8 mouse cellular contexts compared by ENCODE assay signal in genomic region chr15:99296213-99296612, GRCm38 (mm10). TPM values are rescaled to one million over a fixed set of nuclear protein-coding genes. Genes with fewer than 3 reads are reported as not detected.
DNase-seq lines count a peak whose midpoint lies in the region; ATAC-seq and TF ChIP-seq lines count a peak whose summit lies in the region.

No protein-coding gene starts in this region.

- no peaks in the 10 kb centered on the region for H3K27me3 ChIP-seq in lung, embryonic 16.5 days (ENCODE audit: control insufficient read depth, insufficient read depth, low read depth, low read length)
- H3K27me3 ChIP-seq in intestine, postnatal 0 days (replicated peaks; ENCODE audit: control insufficient read depth, insufficient read depth, low read length), result no peaks in the 10 kb centered on the region
- H3K27me3 ChIP-seq in stomach, embryonic 14.5 days (ENCODE audit: control insufficient read depth, insufficient read depth, low read length), result no peaks in the 10 kb centered on the region

- H3K4me2 ChIP-seq in lung, embryonic 16.5 days (ENCODE audit: low read depth, low read length), result peak overlapping the region; percentile 62
- H3K4me2 ChIP-seq in intestine, postnatal 0 days (replicated peaks; ENCODE audit: low read depth), result 0 out of 2 replicates have a peak overlapping the region, but pooled peaks have one; percentile 85
- peak overlapping the region; percentile 68 for H3K4me2 ChIP-seq in stomach, embryonic 14.5 days (replicated peaks; ENCODE audit: low read depth, low read length)

- DNase-seq in CD4-positive, CD25-positive, alpha-beta regulatory T cell, adult 2 months (ENCODE audit: low read depth, low spot score), result peak; percentile 47
- DNase-seq in lung, postnatal 4 days, result no peak
- DNase-seq in layer of hippocampus, postnatal 14 days (ENCODE audit: low spot score in 2 of 2), result no peak
- no peak for DNase-seq in urinary bladder, postnatal 10 days (ENCODE audit: low spot score)

- no peak overlapping the region; the same call in 1 of the 2 replicates for H3K4me3 ChIP-seq in lung, embryonic 16.5 days (ENCODE audit: low read length)
- H3K4me3 ChIP-seq in intestine, postnatal 0 days (ENCODE audit: low read depth, low read length), result no peak overlapping the region
- H3K4me3 ChIP-seq in stomach, embryonic 14.5 days (ENCODE audit: low read depth, low read length), result peak overlapping the region; percentile 66

- no peak for ATAC-seq in CD4-positive, CD25-positive, alpha-beta regulatory T cell, adult 4 months
- no peak for ATAC-seq in lung, embryonic 16.5 days (ENCODE audit: low read depth)
- no peak for ATAC-seq in intestine, postnatal 0 days
- no peak for ATAC-seq in stomach, embryonic 14.5 days (ENCODE audit: insufficient number of reproducible peaks, insufficient read depth, low FRiP score, low read depth)

- H3K27ac ChIP-seq in lung, embryonic 16.5 days (ENCODE audit: low read length), result peak overlapping the region; percentile 90; the same call in 1 of the 2 replicates
- H3K27ac ChIP-seq in intestine, postnatal 0 days (ENCODE audit: low read depth, low read length), result no peak overlapping the region
- H3K27ac ChIP-seq in stomach, embryonic 14.5 days (ENCODE audit: low read length), result no peak overlapping the region

- H3K36me3 ChIP-seq in lung, embryonic 16.5 days (ENCODE audit: control insufficient read depth, insufficient read depth, low read length), result no peaks in the 10 kb centered on the region
- H3K36me3 ChIP-seq in intestine, postnatal 0 days (ENCODE audit: control insufficient read depth, insufficient read depth), result no peaks in the 10 kb centered on the region
- H3K36me3 ChIP-seq in stomach, embryonic 14.5 days (ENCODE audit: control insufficient read depth, insufficient read depth, low read length), result no peaks in the 10 kb centered on the region

- H3K4me1 ChIP-seq in lung, embryonic 16.5 days (replicated peaks; ENCODE audit: control insufficient read depth, insufficient read depth, low read length), result no peaks in the 10 kb centered on the region
- H3K4me1 ChIP-seq in intestine, postnatal 0 days (replicated peaks; ENCODE audit: control insufficient read depth, insufficient read depth, low read length), result no peaks in the 10 kb centered on the region
- no peaks in the 10 kb centered on the region for H3K4me1 ChIP-seq in stomach, embryonic 14.5 days (ENCODE audit: control insufficient read depth, insufficient read depth, low read length)

- no peaks in the 10 kb centered on the region for H3K9me3 ChIP-seq in lung, embryonic 16.5 days (ENCODE audit: control insufficient read depth, low read length)
- no peaks in the 10 kb centered on the region for H3K9me3 ChIP-seq in intestine, postnatal 0 days (ENCODE audit: control insufficient read depth)
- no peaks in the 10 kb centered on the region for H3K9me3 ChIP-seq in stomach, embryonic 14.5 days (ENCODE audit: control insufficient read depth, low read depth, low read length)

- no peak for TF ChIP-seq CTCF in intestine, postnatal 0 days (IDR thresholded peaks at IDR 0.05; ENCODE audit: low read depth)

- H3K9ac ChIP-seq in lung, embryonic 16.5 days (ENCODE audit: low read length), result no peak overlapping the region
- no peak overlapping the region for H3K9ac ChIP-seq in intestine, postnatal 0 days (ENCODE audit: low read depth, low read length)
- no peak overlapping the region for H3K9ac ChIP-seq in stomach, embryonic 14.5 days (replicated peaks; ENCODE audit: low read depth, low read length)

- WGBS in lung, embryonic 16.5 days, result 32% methylated on average over 5 of the region's 5 CpGs
- WGBS in intestine, postnatal 0 days, result 50% methylated on average over 5 of the region's 5 CpGs
- WGBS in stomach, embryonic 14.5 days, result 43% methylated on average over 5 of the region's 5 CpGs

RNA-seq across cellular contexts. Expression of gene Fam186b, which starts 0.5 kb away (rescaled TPM):
- polyA plus RNA-seq in CD4-positive, CD25-positive, alpha-beta regulatory T cell, adult 4 months (2017; shearing (Covaris generic)), result under 1 TPM; 0.16 to 0.18 TPM
- polyA plus RNA-seq in lung, embryonic 16.5 days (2015; fragmentation: Nextera tagmentation; extraction: Ambion mirVana), result 0.15 and 0.23 TPM in 2 replicates
- polyA plus RNA-seq in intestine, postnatal 0 days (2015; fragmentation: Nextera tagmentation; extraction: Ambion mirVana), result not detected in 2 replicates
- polyA plus RNA-seq in stomach, embryonic 14.5 days (2014; fragmentation: Nextera tagmentation; extraction: Ambion mirVana), result 0.13 TPM in 1 of 2 replicates, not detected in the other
- 1 to 10 TPM; 1.5 to 1.7 TPM for total RNA-seq in layer of hippocampus, postnatal 14 days (2021)

RNA-seq across cellular contexts. Expression of gene Prpf40b, which starts 1.3 kb away (rescaled TPM):
- 10 to 100 TPM in 1 of 2 experiments, 1 to 10 TPM in 1; 9.7 to 17.7 TPM for polyA plus RNA-seq in CD4-positive, CD25-positive, alpha-beta regulatory T cell, adult 4 months (2017; shearing (Covaris generic))
- polyA plus RNA-seq in lung, embryonic 16.5 days (2015; fragmentation: Nextera tagmentation; extraction: Ambion mirVana), result 54.0 and 55.1 TPM in 2 replicates
- 10.8 and 12.7 TPM in 2 replicates for polyA plus RNA-seq in intestine, postnatal 0 days (2015; fragmentation: Nextera tagmentation; extraction: Ambion mirVana)
- polyA plus RNA-seq in stomach, embryonic 14.5 days (2014; fragmentation: Nextera tagmentation; extraction: Ambion mirVana), result 57.3 and 57.5 TPM in 2 replicates
- 100 to 1,000 TPM in 1 of 2 experiments, 10 to 100 TPM in 1; 92.8 to 103 TPM for total RNA-seq in layer of hippocampus, postnatal 14 days (2021)

RNA-seq across cellular contexts. Expression of gene Mcrs1, which starts 44.5 kb away (rescaled TPM):
- polyA plus RNA-seq in CD4-positive, CD25-positive, alpha-beta regulatory T cell, adult 4 months (2017; shearing (Covaris generic)), result 10 to 100 TPM; 51.4 to 62.3 TPM
- 131 and 135 TPM in 2 replicates for polyA plus RNA-seq in lung, embryonic 16.5 days (2015; fragmentation: Nextera tagmentation; extraction: Ambion mirVana)
- 86.8 and 92.0 TPM in 2 replicates for polyA plus RNA-seq in intestine, postnatal 0 days (2015; fragmentation: Nextera tagmentation; extraction: Ambion mirVana)
- polyA plus RNA-seq in stomach, embryonic 14.5 days (2014; fragmentation: Nextera tagmentation; extraction: Ambion mirVana), result 141 and 145 TPM in 2 replicates
- 10 to 100 TPM; 80.1 to 84.3 TPM for total RNA-seq in layer of hippocampus, postnatal 14 days (2021)
